Mouse (Mus musculus) limb, embryonic 14.5 days (tissue): ENCODE data around the gene Map7. TPM values are rescaled to one million over a fixed set of nuclear protein-coding genes. Genes with fewer than 3 reads are reported as not detected.

Experiments
- ATAC-seq: fragments of 200-750 bp; cut with Nextera tagmentation; 2 replicates; pipeline ENCODE4 v1.8.0; 2017; ENCODE audit warnings: low read depth, moderate number of reproducible peaks, moderate TSS enrichment; ENCODE audit not compliant: low FRiP score
- DNase-seq: peaks from one replicate; pipeline ENCODE4 v3.0.0-alpha.2; 2015; ENCODE audit warnings: low spot score
- H3K27ac ChIP-seq: fragments of 300-500 bp; sonication (generic); replicated peaks from 2 replicates; pipeline ENCODE4 v1.5.1; 2014; ENCODE audit warnings: low read depth, mild to moderate bottlenecking, low read length, moderate library complexity, mixed read lengths
- H3K27me3 ChIP-seq: fragments of 300-500 bp; sonication (generic); 2 replicates; pipeline ENCODE4 v1.6.1; 2014; ENCODE audit warnings: low read length, mixed read lengths; ENCODE audit not compliant: control insufficient read depth, insufficient read depth
- H3K36me3 ChIP-seq: fragments of 300-500 bp; sonication (generic); 2 replicates; pipeline ENCODE4 v1.6.1; 2014; ENCODE audit warnings: mild to moderate bottlenecking, low read length, moderate library complexity, mixed read lengths; ENCODE audit not compliant: control insufficient read depth, insufficient read depth
- H3K4me1 ChIP-seq: fragments of 300-500 bp; sonication (generic); 2 replicates; pipeline ENCODE4 v1.6.1; 2014; ENCODE audit warnings: antibody characterized with exemption, low read length, mixed read lengths; ENCODE audit not compliant: control insufficient read depth, insufficient read depth
- H3K4me2 ChIP-seq: fragments of 300-500 bp; sonication (generic); replicated peaks from 2 replicates; pipeline ENCODE4 v1.6.1; 2014; ENCODE audit warnings: low read depth, mild to moderate bottlenecking, low read length, moderate library complexity; ENCODE audit not compliant: severe bottlenecking
- H3K4me3 ChIP-seq: fragments of 300-500 bp; sonication (generic); replicated peaks from 2 replicates; pipeline ENCODE4 v1.5.1; 2014; ENCODE audit warnings: low read length
- H3K9ac ChIP-seq: fragments of 300-500 bp; sonication (generic); 2 replicates; pipeline ENCODE4 v1.6.1; 2014; ENCODE audit warnings: mild to moderate bottlenecking, low read depth, low read length, moderate library complexity; ENCODE audit not compliant: severe bottlenecking
- H3K9me3 ChIP-seq: fragments of 300-500 bp; sonication (generic); 2 replicates; pipeline ENCODE4 v1.6.1; 2016; ENCODE audit warnings: low read length; ENCODE audit not compliant: control insufficient read depth
- POLR2A ChIP-seq: fragments of 200-500 bp; IDR thresholded peaks from 2 replicates; pipeline ENCODE4 v1.8.0; 2012; ENCODE audit warnings: inconsistent platforms, mild to moderate bottlenecking, moderate library complexity, borderline replicate concordance; ENCODE audit not compliant: insufficient read depth, insufficient read length; ENCODE audit errors: extremely low read depth
- WGBS: fragments of 180-500 bp; shearing (Covaris S2); extraction: QIAGEN DNeasy Blood & Tissue Kit; methylation state at CpG from one replicate; pipeline ENCODE4 v1.1.7; 2014; 5-methylcytosine and 5-hydroxymethylcytosine counted together
- polyA plus RNA-seq, 2 experiments: library from polyadenylated mRNA; depleted of rRNA in 1 of 2; stranded (reverse) in 1 of 2; unstranded in 1 of 2; fragments of >200 nt; fragmentation: Nextera tagmentation in 1 of 2; extraction: Ambion mirVana in 1 of 2; gene quantifications; 2 replicates each; pipeline versions ENCODE4 v1.2.1 to v1.2.3; 2012 to 2014

Gene Map7
- polyA plus RNA-seq, 2 experiments = 6.2 to 9.7 TPM

GRCm38 (mm10) chr10:20185806-20186205, 37.5 kb downstream of the Map7 start:
- Histone ChIP-seq H3K4me2 (no peak overlapping the region), H3K4me3 (no peak overlapping the region), H3K27me3 (no peaks in the 10 kb centered on the region), H3K9ac (no peak overlapping the region), H3K4me1 (peaks cover 17% of the 10 kb centered on the region), H3K27ac (no peak overlapping the region), H3K36me3 (no peaks in the 10 kb centered on the region), H3K9me3 (no peaks in the 10 kb centered on the region)
- TF ChIP-seq POLR2A = no peak
- 99% methylated on average over 2 of the region's 2 CpGs for WGBS
- no peak for ATAC-seq
- DNase-seq = no peak

- TF ChIP-seq POLR2A = no peak
- Histone ChIP-seq H3K9me3 (no peaks in the 10 kb centered on the region), H3K36me3 (no peaks in the 10 kb centered on the region), H3K4me3 (no peak overlapping the region), H3K27me3 (no peaks in the 10 kb centered on the region), H3K4me1 (peaks cover 10% of the 10 kb centered on the region), H3K9ac (no peak overlapping the region), H3K27ac (no peak overlapping the region), H3K4me2 (no peak overlapping the region)
- WGBS = 70% methylated on average over 5 of the region's 5 CpGs
- ATAC-seq = no peak
- DNase-seq = no peak
Observed at GRCm38 (mm10) chr10:20186800-20187273, 38.6 kb downstream of the Map7 start.

GRCm38 (mm10) chr10:20190139-20190747, 42.0 kb downstream of the Map7 start:
- Histone ChIP-seq H3K9me3 (no peaks in the 10 kb centered on the region), H3K4me1 (no peaks in the 10 kb centered on the region), H3K9ac (no peak overlapping the region), H3K4me3 (no peak overlapping the region), H3K27me3 (no peaks in the 10 kb centered on the region), H3K36me3 (no peaks in the 10 kb centered on the region), H3K4me2 (no peak overlapping the region), H3K27ac (no peak overlapping the region)
- TF ChIP-seq POLR2A = no peak
- WGBS = 86% methylated on average over 6 of the region's 6 CpGs
- ATAC-seq = no peak
- no peak for DNase-seq

GRCm38 (mm10) chr10:20194847-20195540, 46.7 kb downstream of the Map7 start:
- Histone ChIP-seq H3K9me3 (no peaks in the 10 kb centered on the region), H3K9ac (no peak overlapping the region), H3K4me1 (no peaks in the 10 kb centered on the region; the same call in 1 of the 2 replicates), H3K4me2 (no peak overlapping the region), H3K27ac (no peak overlapping the region), H3K36me3 (no peaks in the 10 kb centered on the region), H3K4me3 (no peak overlapping the region), H3K27me3 (no peaks in the 10 kb centered on the region)
- DNase-seq (no peak), ATAC-seq (no peak)
- 28% methylated on average over 13 of the region's 13 CpGs for WGBS
- TF ChIP-seq POLR2A = no peak

- Histone ChIP-seq H3K9ac (no peak overlapping the region), H3K36me3 (no peaks in the 10 kb centered on the region), H3K4me1 (no peaks in the 10 kb centered on the region; the same call in 1 of the 2 replicates), H3K4me2 (no peak overlapping the region), H3K27me3 (no peaks in the 10 kb centered on the region), H3K9me3 (no peaks in the 10 kb centered on the region), H3K27ac (no peak overlapping the region), H3K4me3 (no peak overlapping the region)
- DNase-seq (no peak), ATAC-seq (no peak)
- 82% methylated on average over 7 of the region's 7 CpGs for WGBS
- no peak for TF ChIP-seq POLR2A
Observed at GRCm38 (mm10) chr10:20197039-20197438, 48.8 kb downstream of the Map7 start.
